Mouse (Mus musculus) myocyte (in vitro differentiated cells): Measurements from ENCODE around the gene Gm5431.

Experiments used
- CEBPB ChIP-seq: IDR thresholded peaks from 2 replicates; pipeline ENCODE4 v1.6.1; 2011; ENCODE audit warnings: mild to moderate bottlenecking, moderate library complexity; ENCODE audit not compliant: poor library complexity, insufficient read depth, severe bottlenecking
- E2F4 ChIP-seq: IDR thresholded peaks from one replicate; pipeline ENCODE4 v1.6.1; 2011; ENCODE audit warnings: mild to moderate bottlenecking, control low read depth, moderate library complexity; ENCODE audit not compliant: insufficient read depth
- MYOD1 ChIP-seq, 3 experiments: IDR thresholded peaks; one replicate each; pipeline ENCODE4 v1.6.1; 2011; ENCODE audit warnings: control low read depth in 2 of 3, low read depth in 2 of 3, mild to moderate bottlenecking in 2 of 3, moderate library complexity in 1 of 3; ENCODE audit not compliant: insufficient read length in 2 of 3, control insufficient read depth in 1 of 3
- POLR2A ChIP-seq: IDR thresholded peaks from one replicate; pipeline ENCODE4 v1.6.1; 2011; ENCODE audit warnings: low read depth, mild to moderate bottlenecking, control low read depth, moderate library complexity; ENCODE audit not compliant: insufficient read length
- TCF12 ChIP-seq: IDR thresholded peaks from one replicate; pipeline ENCODE4 v1.6.1; 2011; ENCODE audit warnings: mild to moderate bottlenecking, control low read depth; ENCODE audit not compliant: poor library complexity, insufficient read depth, severe bottlenecking
- USF1 ChIP-seq: IDR thresholded peaks from one replicate; pipeline ENCODE4 v1.6.1; 2011; ENCODE audit warnings: low read depth, mild to moderate bottlenecking, control low read depth, moderate library complexity

- TF ChIP-seq USF1 (peak; percentile 94), CEBPB (no peak), MYOD1 (IDR thresholded peaks at IDR 0.05; ENCODE audit: control insufficient read depth in 1 of 3, insufficient read length in 2 of 3, low read depth in 2 of 3) (no peak), E2F4 (no peak), POLR2A (no peak), TCF12 (no peak)
These were observed 31.2 kb downstream of the Gm5431 start for GRCm38 (mm10) chr11:48870781-48871180.
